Mouse (Mus musculus) spleen, adult 2 months (tissue): ENCODE measurements around the gene Olfr325.

Experiments used
- CTCF ChIP-seq: fragments of 200-500 bp; IDR thresholded peaks from 2 replicates; pipeline ENCODE4 v1.5.1; 2011; ENCODE audit warnings: mild to moderate bottlenecking, inconsistent platforms; ENCODE audit not compliant: insufficient read depth, insufficient read length, insufficient replicate concordance; ENCODE audit errors: extremely low read depth
- POLR2A ChIP-seq: fragments of 200-500 bp; IDR thresholded peaks from 2 replicates; pipeline ENCODE4 v1.6.1; 2011; ENCODE audit warnings: low read depth, low read length, inconsistent platforms

- TF ChIP-seq POLR2A = no peak
- no peak for TF ChIP-seq CTCF
These were observed 24.5 kb downstream of the Olfr325 start for GRCm38 (mm10) chr11:58602062-58602461.
